ENCODE assay signal across 8 mouse cellular contexts in genomic region chr7:6918267-6918666, GRCm38 (mm10).
A peak's percentile ranks its signal among the peaks of the same experiment; 100 is the strongest.
DNase-seq lines count a peak whose midpoint lies in the region; ATAC-seq and TF ChIP-seq lines count a peak whose summit lies in the region.

No protein-coding gene starts in this region.

- no peaks in the 10 kb centered on the region for H3K27me3 ChIP-seq in spleen, adult 2 months (ENCODE audit: control insufficient read depth, insufficient read depth, low read length)
- no peaks in the 10 kb centered on the region for H3K27me3 ChIP-seq in intestine, postnatal 0 days (replicated peaks; ENCODE audit: control insufficient read depth, insufficient read depth, low read length)
- H3K27me3 ChIP-seq in midbrain, embryonic 11.5 days (ENCODE audit: control insufficient read depth, insufficient read depth, low read length), result no peaks in the 10 kb centered on the region

- no peak overlapping the region for H3K27ac ChIP-seq in spleen, adult 2 months (ENCODE audit: insufficient read depth, low read length)
- no peak overlapping the region for H3K27ac ChIP-seq in intestine, postnatal 0 days (ENCODE audit: low read depth, low read length)
- H3K27ac ChIP-seq in midbrain, embryonic 11.5 days (ENCODE audit: low read depth, low read length), result no peak overlapping the region

- no peaks in the 10 kb centered on the region for H3K36me3 ChIP-seq in spleen, adult 2 months (ENCODE audit: control insufficient read depth, insufficient read depth, low read length)
- no peaks in the 10 kb centered on the region for H3K36me3 ChIP-seq in intestine, postnatal 0 days (ENCODE audit: control insufficient read depth, insufficient read depth)
- no peaks in the 10 kb centered on the region for H3K36me3 ChIP-seq in midbrain, embryonic 11.5 days (ENCODE audit: control insufficient read depth, insufficient read depth, low read length)

- H3K9me3 ChIP-seq in intestine, postnatal 0 days (ENCODE audit: control insufficient read depth), result no peaks in the 10 kb centered on the region
- H3K9me3 ChIP-seq in midbrain, embryonic 11.5 days (ENCODE audit: control insufficient read depth, low read length), result no peaks in the 10 kb centered on the region

- intact Hi-C loops in left cerebral cortex, postnatal 25 days (cut with DNase I), result loop anchor here (2.0 to 5.0 kb wide), 5 partner anchors 141 to 561 kb away; no protein-coding TSS in a partner anchor

- no peak overlapping the region for H3K4me3 ChIP-seq in spleen, adult 2 months (ENCODE audit: extremely low read depth, insufficient read depth, insufficient read length)
- H3K4me3 ChIP-seq in intestine, postnatal 0 days (ENCODE audit: low read depth, low read length), result no peak overlapping the region
- no peak overlapping the region for H3K4me3 ChIP-seq in midbrain, embryonic 11.5 days (ENCODE audit: low read depth, low read length)

- no peak for TF ChIP-seq POLR2A in spleen, adult 2 months (IDR thresholded peaks at IDR 0.05; ENCODE audit: low read depth, low read length)

- peak in 1 of 2 experiments; percentile 11 for DNase-seq in spleen, adult 2 months (ENCODE audit: low read depth in 1 of 2, low spot score in 2 of 2)
- DNase-seq in spleen, adult 12 weeks (ENCODE audit: low spot score), result no peak
- DNase-seq in embryo, embryonic 9.5 days (ENCODE audit: extremely low spot score), result peak; percentile 84
- DNase-seq in left cerebral cortex, postnatal 25 days (ENCODE audit: low spot score in 2 of 2), result peak; percentile 89 to 92
- DNase-seq in midbrain, embryonic 11.5 days (ENCODE audit: low spot score, missing footprints), result peak; percentile 99
- DNase-seq in spleen, postnatal 10 days (ENCODE audit: low spot score in 2 of 2), result peak; percentile 9 to 61

- no peak overlapping the region for H3K4me2 ChIP-seq in intestine, postnatal 0 days (replicated peaks; ENCODE audit: low read depth)
- H3K4me2 ChIP-seq in midbrain, embryonic 11.5 days, result no peak overlapping the region

- TF ChIP-seq CTCF in spleen, adult 2 months (IDR thresholded peaks at IDR 0.05; ENCODE audit: extremely low read depth, insufficient read depth, insufficient read length, insufficient replicate concordance), result peak; percentile 17; the same call in 1 of the 2 replicates
- peak; percentile 90 for TF ChIP-seq CTCF in intestine, postnatal 0 days (IDR thresholded peaks at IDR 0.05; ENCODE audit: low read depth)

- ATAC-seq in granulocyte monocyte progenitor cell, adult 5-6 weeks (replicated peaks; ENCODE audit: poor library complexity, severe bottlenecking), result peak; percentile 50; the same call in 1 of the 2 replicates
- peak; percentile 56; the same call in 1 of the 2 replicates for ATAC-seq in intestine, postnatal 0 days
- peak; percentile 76 for ATAC-seq in midbrain, embryonic 11.5 days (ENCODE audit: low FRiP score)

- H3K4me1 ChIP-seq in spleen, adult 2 months (ENCODE audit: control insufficient read depth, insufficient read depth, insufficient read length), result no peaks in the 10 kb centered on the region
- no peaks in the 10 kb centered on the region; the same call in 1 of the 2 replicates for H3K4me1 ChIP-seq in intestine, postnatal 0 days (replicated peaks; ENCODE audit: control insufficient read depth, insufficient read depth, low read length)
- peaks cover 13% of the 10 kb centered on the region; the same call in 1 of the 2 replicates for H3K4me1 ChIP-seq in midbrain, embryonic 11.5 days (ENCODE audit: control insufficient read depth, insufficient read depth, low read length)

- H3K9ac ChIP-seq in intestine, postnatal 0 days (ENCODE audit: low read depth, low read length), result no peak overlapping the region
- H3K9ac ChIP-seq in midbrain, embryonic 11.5 days (ENCODE audit: low read length), result no peak overlapping the region

- WGBS in spleen, adult 2 months, result 12% methylated on average over 10 of the region's 10 CpGs
- WGBS in intestine, postnatal 0 days, result 8% methylated on average over 10 of the region's 10 CpGs
- WGBS in midbrain, embryonic 11.5 days, result 14% methylated on average over 10 of the region's 10 CpGs
